Mouse (Mus musculus) CH12.LX (cell line): ENCODE measurements around the gene Stx8.

Experiments used
- CTCF ChIP-seq, 2 experiments: IDR thresholded peaks in 1 of 2; conservative IDR thresholded peaks in 1 of 2; 2 replicates each; pipeline ENCODE4 v1.5.1; 2011 to 2012; ENCODE audit warnings: low read depth in 2 of 2, low read length in 2 of 2, improper control_type of control experiment in 1 of 2, inconsistent platforms in 1 of 2, mild to moderate bottlenecking in 1 of 2, moderate library complexity in 1 of 2
- IRF4 ChIP-seq: IDR thresholded peaks from 2 replicates; pipeline ENCODE4 v1.6.1; 2014; ENCODE audit warnings: low read depth, mild to moderate bottlenecking, inconsistent platforms, low read length, improper control_type of control experiment
- POLR2A ChIP-seq: IDR thresholded peaks from 2 replicates; pipeline ENCODE4 v1.6.1; 2011; ENCODE audit warnings: low read depth, mild to moderate bottlenecking, improper control_type of control experiment, low read length
- USF1 ChIP-seq: IDR thresholded peaks from 2 replicates; pipeline ENCODE4 v1.6.1; 2014; ENCODE audit warnings: low read depth, mild to moderate bottlenecking, inconsistent platforms, low read length, improper control_type of control experiment

DNA sequence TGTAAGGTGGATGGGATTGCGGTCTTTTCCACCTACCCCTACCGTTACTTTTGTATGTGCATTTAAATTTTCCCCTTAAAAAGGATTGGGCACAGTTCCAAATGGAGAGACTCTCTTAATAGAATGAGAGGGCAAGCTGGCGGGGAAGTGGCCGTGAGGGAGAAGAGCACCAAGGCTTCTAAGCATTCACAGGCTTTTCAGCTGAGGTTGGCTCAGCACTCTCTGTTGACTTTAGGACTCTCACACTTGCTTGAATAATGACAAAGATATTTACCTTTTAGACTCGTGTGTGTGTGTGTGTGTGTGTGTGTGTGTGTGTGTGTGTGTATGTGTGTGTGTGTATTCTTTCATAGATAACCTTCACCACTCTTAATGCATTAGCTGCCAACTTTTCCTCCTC lies 105.8 kb downstream of the Stx8 start:
- TF ChIP-seq USF1: no peak
- no peak for TF ChIP-seq IRF4
- TF ChIP-seq POLR2A: no peak
- TF ChIP-seq CTCF (conservative IDR thresholded peaks at IDR 0.05 in 1 of 2, IDR thresholded peaks at IDR 0.05 in 1 of 2; ENCODE audit: low read depth in 2 of 2, low read length in 2 of 2): no peak
